Mouse (Mus musculus) liver, embryonic 12.5 days (tissue): Measurements from ENCODE around the gene Dennd5b. TPM values are rescaled to one million over a fixed set of nuclear protein-coding genes. Genes with fewer than 3 reads are reported as not detected.

Experiments
- ATAC-seq: fragments of 200-750 bp; cut with Nextera tagmentation; 2 replicates; pipeline ENCODE4 v1.8.0; 2017; ENCODE audit warnings: moderate number of reproducible peaks, mild to moderate bottlenecking, moderate library complexity
- H3K27ac ChIP-seq: fragments of 300-500 bp; sonication (generic); 2 replicates; pipeline ENCODE4 v1.5.1; 2016; ENCODE audit warnings: mild to moderate bottlenecking
- H3K27me3 ChIP-seq: fragments of 300-500 bp; sonication (generic); replicated peaks from 2 replicates; pipeline ENCODE4 v1.6.1; 2016; ENCODE audit warnings: mild to moderate bottlenecking, moderate library complexity
- H3K36me3 ChIP-seq: fragments of 300-500 bp; sonication (generic); 2 replicates; pipeline ENCODE4 v1.6.1; 2016; ENCODE audit warnings: mild to moderate bottlenecking, moderate library complexity
- H3K4me1 ChIP-seq: fragments of 300-500 bp; sonication (generic); 2 replicates; pipeline ENCODE4 v1.6.1; 2016
- H3K4me2 ChIP-seq: fragments of 300-500 bp; sonication (generic); 2 replicates; pipeline ENCODE4 v1.6.1; 2016; ENCODE audit warnings: mild to moderate bottlenecking, moderate library complexity
- H3K4me3 ChIP-seq: fragments of 300-500 bp; sonication (generic); 2 replicates; pipeline ENCODE4 v1.5.1; 2016; ENCODE audit warnings: mild to moderate bottlenecking, moderate library complexity
- H3K9ac ChIP-seq: fragments of 300-500 bp; sonication (generic); 2 replicates; pipeline ENCODE4 v1.6.1; 2016; ENCODE audit warnings: mild to moderate bottlenecking, moderate library complexity
- H3K9me3 ChIP-seq: fragments of 300-500 bp; sonication (generic); replicated peaks from 2 replicates; pipeline ENCODE4 v1.6.1; 2016; ENCODE audit warnings: mild to moderate bottlenecking, moderate library complexity
- WGBS: fragments of 180-500 bp; shearing (Covaris S2); methylation state at CpG from one replicate; pipeline ENCODE4 v1.1.7; 2016; ENCODE audit not compliant: insufficient replicate concordance; 5-methylcytosine and 5-hydroxymethylcytosine counted together
- polyA plus RNA-seq: library from polyadenylated mRNA; unstranded; fragments of >200 nt; fragmentation: Nextera tagmentation; extraction: Ambion mirVana; gene quantifications from 2 replicates; pipeline ENCODE4 v1.2.1, GENCODE M21; 2016

The Dennd5b gene
- polyA plus RNA-seq, 1 experiment from 2014 or later: 6.0 TPM

- H3K4me2 ChIP-seq: peak overlapping the region; percentile 27; the same call in 1 of the 2 replicates
- H3K9ac ChIP-seq: no peak overlapping the region
- H3K27me3 ChIP-seq: peaks cover 38% of the 10 kb centered on the region
- H3K4me1 ChIP-seq: no peaks in the 10 kb centered on the region; the same call in 1 of the 2 replicates
- no peaks in the 10 kb centered on the region for H3K36me3 ChIP-seq
- H3K4me3 ChIP-seq: no peak overlapping the region
- ATAC-seq: no peak
- no peak overlapping the region for H3K27ac ChIP-seq
- H3K9me3 ChIP-seq: no peaks in the 10 kb centered on the region
These were observed 2.5 kb downstream of the Dennd5b start for GRCm38 (mm10) chr6:149098993-149099392.

DNA sequence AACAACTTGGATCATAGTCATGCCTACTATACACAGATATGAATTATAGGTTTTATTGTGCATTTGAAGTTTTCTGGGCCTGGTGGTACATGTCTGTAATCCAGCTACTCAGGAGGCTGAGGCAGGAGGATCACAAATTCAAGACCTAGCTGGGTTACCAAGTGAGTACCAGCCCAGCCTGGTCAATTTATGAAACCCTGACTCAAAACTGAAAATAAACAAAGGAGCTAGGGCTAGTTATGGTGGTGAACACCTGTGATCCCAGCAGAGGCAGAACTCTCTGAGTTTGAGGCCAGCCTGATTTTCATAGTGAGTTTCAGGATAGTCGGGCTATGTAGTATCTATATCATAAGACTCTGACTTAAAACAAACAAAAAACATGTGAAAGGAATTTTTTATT lies 4.2 kb downstream of the Dennd5b start:
- no peak overlapping the region for H3K4me3 ChIP-seq
- no peak overlapping the region for H3K4me2 ChIP-seq
- peaks cover 28% of the 10 kb centered on the region for H3K27me3 ChIP-seq
- WGBS: 59% methylated on average over 1 of the region's 1 CpGs
- no peak for ATAC-seq
- no peaks in the 10 kb centered on the region for H3K36me3 ChIP-seq
- H3K9me3 ChIP-seq: no peaks in the 10 kb centered on the region
- H3K27ac ChIP-seq: no peak overlapping the region
- H3K9ac ChIP-seq: no peak overlapping the region
- H3K4me1 ChIP-seq: peaks cover 2% of the 10 kb centered on the region; the same call in 1 of the 2 replicates

- H3K9me3 ChIP-seq: no peaks in the 10 kb centered on the region
- 64% methylated on average over 2 of the region's 2 CpGs for WGBS
- ATAC-seq: no peak
These were observed 5.2 kb downstream of the Dennd5b start for GRCm38 (mm10) chr6:149096233-149096632.

GRCm38 (mm10) chr6:149095389-149095788 lies 6.1 kb downstream of the Dennd5b start:
- ATAC-seq: no peak
- Histone ChIP-seq H3K36me3 (no peaks in the 10 kb centered on the region), H3K27me3 (peaks cover 10% of the 10 kb centered on the region), H3K4me3 (no peak overlapping the region), H3K4me2 (no peak overlapping the region), H3K9me3 (no peaks in the 10 kb centered on the region), H3K9ac (no peak overlapping the region), H3K4me1 (peaks cover 2% of the 10 kb centered on the region; the same call in 1 of the 2 replicates), H3K27ac (no peak overlapping the region)
- WGBS: 71% methylated on average over 6 of the region's 6 CpGs

More at GRCm38 (mm10) chr6:149096233-149096632, 5.2 kb downstream of the Dennd5b start:
- Histone ChIP-seq H3K4me2 (no peak overlapping the region), H3K27me3 (peaks cover 18% of the 10 kb centered on the region), H3K4me3 (no peak overlapping the region), H3K4me1 (peaks cover 2% of the 10 kb centered on the region; the same call in 1 of the 2 replicates), H3K9ac (no peak overlapping the region), H3K27ac (no peak overlapping the region), H3K36me3 (no peaks in the 10 kb centered on the region)

DNA sequence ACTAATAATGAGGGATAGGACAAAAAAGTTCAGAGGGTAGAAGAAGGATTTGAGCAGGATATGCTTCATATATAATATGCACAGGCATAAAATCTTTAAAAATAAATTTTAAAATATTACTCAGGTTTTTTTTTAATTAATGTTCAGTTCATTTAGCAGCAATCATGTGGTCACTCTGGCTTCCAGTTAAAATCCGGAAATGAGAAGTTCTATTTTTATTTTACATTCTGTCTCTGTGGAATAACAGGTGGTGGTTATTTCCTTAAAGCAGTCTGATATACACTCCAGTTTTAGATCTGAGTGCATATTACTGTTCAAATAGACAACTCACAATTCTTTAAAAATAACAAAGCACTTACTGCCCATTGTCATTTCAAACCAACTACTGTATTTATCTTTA lies 6.9 kb downstream of the Dennd5b start:
- no peak overlapping the region for H3K4me3 ChIP-seq
- 41% methylated on average over 1 of the region's 1 CpGs for WGBS

GRCm38 (mm10) chr6:149093465-149093864 lies 8.0 kb downstream of the Dennd5b start:
- Histone ChIP-seq H3K36me3 (no peaks in the 10 kb centered on the region), H3K4me3 (no peak overlapping the region), H3K4me2 (no peak overlapping the region), H3K9me3 (no peaks in the 10 kb centered on the region), H3K9ac (no peak overlapping the region), H3K27me3 (no peaks in the 10 kb centered on the region), H3K27ac (no peak overlapping the region), H3K4me1 (peaks cover 2% of the 10 kb centered on the region; the same call in 1 of the 2 replicates)
- ATAC-seq: no peak
- WGBS: 19% methylated on average over 5 of the region's 5 CpGs

More for the DNA sequence above, 6.9 kb downstream of the Dennd5b start:
- H3K4me2 ChIP-seq: no peak overlapping the region
- no peak overlapping the region for H3K9ac ChIP-seq
- H3K27ac ChIP-seq: no peak overlapping the region
- no peaks in the 10 kb centered on the region for H3K36me3 ChIP-seq
- ATAC-seq: no peak
- no peaks in the 10 kb centered on the region for H3K9me3 ChIP-seq
- H3K4me1 ChIP-seq: peaks cover 2% of the 10 kb centered on the region; the same call in 1 of the 2 replicates
- H3K27me3 ChIP-seq: peaks cover 4% of the 10 kb centered on the region

GRCm38 (mm10) chr6:149092406-149092805 lies 9.1 kb downstream of the Dennd5b start:
- no peak for ATAC-seq
- H3K27me3 ChIP-seq: no peaks in the 10 kb centered on the region
- no peak overlapping the region for H3K27ac ChIP-seq
- no peaks in the 10 kb centered on the region for H3K9me3 ChIP-seq
- peaks cover 2% of the 10 kb centered on the region; the same call in 1 of the 2 replicates for H3K4me1 ChIP-seq
- WGBS: 76% methylated on average over 6 of the region's 6 CpGs
- H3K4me2 ChIP-seq: no peak overlapping the region
- no peak overlapping the region for H3K9ac ChIP-seq
- no peak overlapping the region for H3K4me3 ChIP-seq
- no peaks in the 10 kb centered on the region for H3K36me3 ChIP-seq

DNA sequence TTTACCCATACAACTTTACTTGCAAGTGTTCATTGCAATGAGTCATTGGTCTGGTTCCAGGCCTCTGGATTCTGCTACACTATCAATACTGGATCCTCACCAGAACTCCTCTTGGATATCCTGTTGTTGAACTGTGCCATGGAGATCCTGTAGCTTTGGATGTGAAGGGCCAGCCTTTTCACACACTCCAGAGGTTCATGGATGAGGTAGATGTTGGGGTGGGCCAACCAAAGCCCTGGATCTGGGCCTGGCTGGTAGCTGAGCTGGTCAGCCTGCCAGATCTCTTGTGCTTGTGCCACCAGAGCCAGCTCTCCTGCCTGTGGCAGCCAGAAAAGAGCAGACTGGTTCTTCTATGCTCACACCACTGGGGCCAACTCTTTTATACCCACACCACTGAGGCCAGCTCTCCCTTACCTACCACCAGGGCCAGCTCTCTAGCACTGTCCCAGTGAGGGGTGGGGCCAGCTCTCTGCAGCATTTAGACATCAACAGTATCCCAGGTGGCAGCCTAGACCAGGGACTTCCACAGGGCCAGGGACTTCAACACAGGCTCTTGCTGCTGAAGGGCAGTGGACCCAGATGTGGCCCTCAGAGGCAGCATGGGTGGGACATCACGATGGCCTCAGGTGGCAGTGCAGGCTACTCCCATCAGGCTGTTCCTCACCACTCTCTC lies 24.2 kb downstream of the Dennd5b start:
- 75% methylated on average over 1 of the region's 1 CpGs for WGBS
- H3K4me1 ChIP-seq: no peaks in the 10 kb centered on the region
- H3K27ac ChIP-seq: no peak overlapping the region
- H3K4me2 ChIP-seq: no peak overlapping the region
- no peaks in the 10 kb centered on the region for H3K9me3 ChIP-seq
- peaks cover 8% of the 10 kb centered on the region for H3K36me3 ChIP-seq
- H3K9ac ChIP-seq: no peak overlapping the region
- no peak overlapping the region for H3K4me3 ChIP-seq
- no peaks in the 10 kb centered on the region for H3K27me3 ChIP-seq
- ATAC-seq: peak; percentile 55; the same call in 1 of the 2 replicates

- H3K36me3 ChIP-seq: peaks cover 8% of the 10 kb centered on the region
- H3K4me3 ChIP-seq: no peak overlapping the region
- H3K9ac ChIP-seq: no peak overlapping the region
- ATAC-seq: no peak
- no peaks in the 10 kb centered on the region for H3K27me3 ChIP-seq
- no peak overlapping the region for H3K4me2 ChIP-seq
- no peak overlapping the region for H3K27ac ChIP-seq
- no peaks in the 10 kb centered on the region for H3K4me1 ChIP-seq
- no peaks in the 10 kb centered on the region for H3K9me3 ChIP-seq
- 75% methylated on average over 4 of the region's 4 CpGs for WGBS
These were observed 27.6 kb downstream of the Dennd5b start for GRCm38 (mm10) chr6:149073854-149074253.

- WGBS: 58% methylated on average over 3 of the region's 3 CpGs
- no peak for ATAC-seq
- Histone ChIP-seq H3K36me3 (peaks cover 10% of the 10 kb centered on the region), H3K9me3 (no peaks in the 10 kb centered on the region), H3K27me3 (no peaks in the 10 kb centered on the region), H3K4me1 (no peaks in the 10 kb centered on the region), H3K9ac (no peak overlapping the region), H3K4me2 (no peak overlapping the region), H3K27ac (no peak overlapping the region), H3K4me3 (no peak overlapping the region)
These were observed 28.6 kb downstream of the Dennd5b start for GRCm38 (mm10) chr6:149072873-149073272.

- WGBS: 63% methylated on average over 4 of the region's 4 CpGs
- no peak overlapping the region for H3K27ac ChIP-seq
- H3K9ac ChIP-seq: no peak overlapping the region
- H3K4me1 ChIP-seq: no peaks in the 10 kb centered on the region
- peak; percentile 55 for ATAC-seq
- 0 out of 2 replicates have a peak, but pooled peaks cover 3% of the 10 kb centered on the region for H3K36me3 ChIP-seq
- no peaks in the 10 kb centered on the region for H3K9me3 ChIP-seq
- H3K4me3 ChIP-seq: no peak overlapping the region
- no peak overlapping the region for H3K4me2 ChIP-seq
- H3K27me3 ChIP-seq: no peaks in the 10 kb centered on the region
These were observed 30.8 kb downstream of the Dennd5b start for GRCm38 (mm10) chr6:149070592-149071124.

DNA sequence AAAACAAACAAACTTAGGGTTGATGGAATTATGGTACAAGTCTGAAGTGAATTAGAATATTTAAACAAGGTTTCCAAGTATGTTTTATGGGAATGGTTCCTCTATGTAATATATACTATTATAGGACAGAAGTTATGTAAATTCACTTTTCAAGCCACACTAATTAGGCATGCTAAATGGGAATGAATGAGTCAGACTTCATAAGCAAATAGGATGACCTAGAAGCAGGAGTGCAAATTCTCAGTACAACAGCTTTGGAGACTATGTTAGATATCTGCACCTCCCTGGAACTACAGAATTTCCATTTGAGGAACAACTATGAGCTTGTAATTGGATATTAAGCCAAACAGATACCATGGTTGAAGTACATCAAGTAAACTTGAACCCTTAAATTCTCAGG lies 38.1 kb downstream of the Dennd5b start:
- H3K27me3 ChIP-seq: no peaks in the 10 kb centered on the region

More for the DNA sequence above, 38.1 kb downstream of the Dennd5b start:
- Histone ChIP-seq H3K9ac (no peak overlapping the region), H3K9me3 (no peaks in the 10 kb centered on the region), H3K27ac (no peak overlapping the region), H3K4me2 (no peak overlapping the region), H3K4me3 (no peak overlapping the region), H3K36me3 (0 out of 2 replicates have a peak, but pooled peaks cover 3% of the 10 kb centered on the region), H3K4me1 (no peaks in the 10 kb centered on the region)
- ATAC-seq: no peak
